Mouse (Mus musculus) kidney, embryonic 14.5 days (tissue): Measurements from ENCODE around the gene Rpl34. TPM values are rescaled to one million over a fixed set of nuclear protein-coding genes. Genes with fewer than 3 reads are reported as not detected.

Experiments used
- ATAC-seq: fragments of 200-750 bp; cut with Nextera tagmentation; 2 replicates; pipeline ENCODE4 v1.8.0; 2017; ENCODE audit warnings: moderate number of reproducible peaks, mild to moderate bottlenecking, moderate TSS enrichment, moderate library complexity; ENCODE audit not compliant: low FRiP score, low TSS enrichment
- H3K27ac ChIP-seq: fragments of 300-500 bp; sonication (generic); 2 replicates; pipeline ENCODE4 v1.5.1; 2014; ENCODE audit warnings: low read depth, mild to moderate bottlenecking, low read length, moderate library complexity, mixed read lengths
- H3K27me3 ChIP-seq: fragments of 300-500 bp; sonication (generic); 2 replicates; pipeline ENCODE4 v1.6.1; 2014; ENCODE audit warnings: mild to moderate bottlenecking, low read length; ENCODE audit not compliant: control insufficient read depth, insufficient read depth
- H3K36me3 ChIP-seq: fragments of 300-500 bp; sonication (generic); 2 replicates; pipeline ENCODE4 v1.6.1; 2014; ENCODE audit warnings: low read length, mixed read lengths; ENCODE audit not compliant: control insufficient read depth, insufficient read depth
- H3K4me1 ChIP-seq: fragments of 300-500 bp; sonication (generic); 2 replicates; pipeline ENCODE4 v1.6.1; 2014; ENCODE audit warnings: low read length, mixed read lengths; ENCODE audit not compliant: control insufficient read depth, insufficient read depth
- H3K4me2 ChIP-seq: fragments of 300-500 bp; sonication (generic); replicated peaks from 2 replicates; pipeline ENCODE4 v1.6.1; 2014; ENCODE audit warnings: low read depth, mild to moderate bottlenecking, low read length
- H3K4me3 ChIP-seq: fragments of 300-500 bp; sonication (generic); 2 replicates; pipeline ENCODE4 v1.5.1; 2014; ENCODE audit warnings: mild to moderate bottlenecking, low read length
- H3K9ac ChIP-seq: fragments of 300-500 bp; sonication (generic); 2 replicates; pipeline ENCODE4 v1.6.1; 2014; ENCODE audit warnings: low read depth, mild to moderate bottlenecking, low read length, moderate library complexity
- H3K9me3 ChIP-seq: fragments of 300-500 bp; sonication (generic); 2 replicates; pipeline ENCODE4 v1.6.1; 2016; ENCODE audit warnings: low read length; ENCODE audit not compliant: control insufficient read depth
- whole genome bisulfite sequencing: fragments of 180-500 bp; shearing (Covaris S2); extraction: QIAGEN DNeasy Blood & Tissue Kit; methylation state at CpG from one replicate; pipeline ENCODE4 v1.1.7; 2014; 5-methylcytosine and 5-hydroxymethylcytosine counted together
- polyA plus RNA-seq: library from polyadenylated mRNA; unstranded; fragments of >200 nt; fragmentation: Nextera tagmentation; extraction: Ambion mirVana; gene quantifications from 2 replicates; pipeline ENCODE4 v1.2.1, GENCODE M21; 2014

Gene Rpl34
- polyA plus RNA-seq, 1 experiment from 2014 or later = 1,007 TPM

DNA sequence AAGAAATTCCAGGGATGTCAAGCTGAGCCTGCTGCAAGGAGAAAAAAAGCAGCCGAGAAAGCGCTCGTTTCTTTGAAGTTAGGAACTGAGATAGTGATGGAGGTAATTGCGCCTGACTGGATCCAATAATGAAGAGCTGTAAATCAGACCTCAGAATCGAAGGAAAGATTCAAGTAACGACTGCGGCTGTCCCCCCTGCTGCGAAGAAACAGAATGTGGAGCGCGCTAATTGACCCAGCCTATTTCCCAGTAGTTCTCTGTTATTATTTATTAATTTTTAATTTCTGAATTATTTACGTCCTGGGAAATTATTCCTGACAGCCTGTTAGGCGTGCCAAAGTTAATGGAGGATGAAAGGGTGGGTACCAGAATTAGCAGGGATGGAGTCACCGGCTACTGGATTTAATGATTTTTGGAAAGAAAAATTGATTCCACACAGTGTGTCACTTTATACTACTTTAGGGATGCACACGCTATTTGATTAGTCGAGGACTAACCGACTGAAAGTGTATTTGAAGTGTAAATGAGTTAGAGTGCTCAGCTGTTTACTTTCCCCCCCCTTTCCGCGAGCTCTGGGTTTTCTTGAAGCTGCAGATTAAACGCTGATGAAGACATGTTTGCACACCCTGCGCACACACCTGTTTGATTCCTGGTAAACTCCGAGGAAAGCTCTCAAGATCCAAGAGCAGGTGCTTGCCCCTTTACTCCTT, 7.6 kb upstream of the Rpl34 start:
- Histone ChIP-seq H3K9ac (no peak overlapping the region), H3K9me3 (no peaks in the 10 kb centered on the region), H3K4me3 (no peak overlapping the region), H3K4me2 (peak overlapping the region; percentile 19), H3K4me1 (no peaks in the 10 kb centered on the region), H3K27ac (no peak overlapping the region), H3K36me3 (no peaks in the 10 kb centered on the region), H3K27me3 (no peaks in the 10 kb centered on the region)
- ATAC-seq = peak; percentile 79
- WGBS = 16% methylated on average over 21 of the region's 21 CpGs

GRCm38 (mm10) chr3:130736758-130737157, 6.6 kb upstream of the Rpl34 start:
- no peak overlapping the region for H3K27ac ChIP-seq
- no peak overlapping the region for H3K9ac ChIP-seq
- H3K27me3 ChIP-seq = no peaks in the 10 kb centered on the region
- no peaks in the 10 kb centered on the region for H3K36me3 ChIP-seq
- 44% methylated on average over 4 of the region's 4 CpGs for WGBS
- H3K4me3 ChIP-seq = no peak overlapping the region
- ATAC-seq = no peak
- H3K4me1 ChIP-seq = no peaks in the 10 kb centered on the region
- no peaks in the 10 kb centered on the region for H3K9me3 ChIP-seq
- no peak overlapping the region for H3K4me2 ChIP-seq

- H3K36me3 ChIP-seq = peaks cover 39% of the 10 kb centered on the region
- peak; percentile 41 for ATAC-seq
- H3K9me3 ChIP-seq = no peaks in the 10 kb centered on the region
- H3K9ac ChIP-seq = peak overlapping the region; percentile 88
- no peaks in the 10 kb centered on the region for H3K27me3 ChIP-seq
- peak overlapping the region; percentile 67 for H3K4me3 ChIP-seq
- WGBS = under 1% methylated on average over 58 of the region's 58 CpGs
- H3K4me1 ChIP-seq = peaks cover 12% of the 10 kb centered on the region
- peak overlapping the region; percentile 73 for H3K4me2 ChIP-seq
- H3K27ac ChIP-seq = peak overlapping the region; percentile 27
These were observed 568 bp downstream of the Rpl34 start for GRCm38 (mm10) chr3:130729472-130730188.

DNA sequence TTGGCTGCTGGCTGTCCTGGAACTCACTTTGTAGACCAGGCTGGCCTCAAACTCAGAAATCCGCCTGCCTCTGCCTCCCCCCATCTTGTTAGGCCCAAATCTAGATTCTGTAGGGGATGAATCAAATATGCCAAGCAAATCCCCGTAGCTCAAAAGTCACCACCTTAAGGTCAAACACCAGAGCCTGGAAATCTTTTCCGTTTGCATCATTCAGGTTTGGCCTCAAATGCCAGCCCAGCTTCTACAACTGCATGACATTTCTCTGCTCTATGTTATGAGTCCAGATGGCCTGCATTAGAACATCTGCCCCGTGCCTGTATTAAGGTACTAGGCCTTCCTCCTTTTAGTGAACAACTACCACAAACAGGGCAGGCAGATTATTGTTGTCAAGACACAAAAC, 2.5 kb downstream of the Rpl34 start:
- Histone ChIP-seq H3K36me3 (peaks cover 43% of the 10 kb centered on the region), H3K27me3 (no peaks in the 10 kb centered on the region), H3K9ac (no peak overlapping the region), H3K4me1 (peaks cover 12% of the 10 kb centered on the region), H3K4me3 (no peak overlapping the region), H3K27ac (no peak overlapping the region), H3K4me2 (no peak overlapping the region), H3K9me3 (no peaks in the 10 kb centered on the region)
- no peak for ATAC-seq
- WGBS = 84% methylated on average over 4 of the region's 4 CpGs

DNA sequence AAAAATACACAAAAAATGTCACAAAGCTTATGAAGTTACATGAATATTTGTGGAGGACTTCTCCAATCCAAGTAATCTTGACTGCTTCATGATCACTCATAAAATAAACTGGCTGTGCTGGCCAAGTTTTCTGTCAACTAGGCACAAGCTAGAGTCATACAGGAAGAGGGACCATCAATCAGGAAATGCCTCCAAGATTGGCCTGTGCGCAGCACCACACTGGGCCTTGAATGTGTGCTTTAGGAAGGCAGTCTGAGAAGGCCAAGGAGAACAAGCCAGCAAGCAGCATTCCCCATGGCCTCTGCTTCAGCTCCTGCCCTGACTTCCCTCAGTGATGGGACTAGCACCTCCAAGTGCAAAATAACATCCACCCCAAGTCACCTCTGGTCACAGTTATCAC, 3.2 kb downstream of the Rpl34 start:
- Histone ChIP-seq H3K36me3 (peaks cover 43% of the 10 kb centered on the region), H3K27ac (no peak overlapping the region)
- WGBS = 70% methylated on average over 1 of the region's 1 CpGs

DNA sequence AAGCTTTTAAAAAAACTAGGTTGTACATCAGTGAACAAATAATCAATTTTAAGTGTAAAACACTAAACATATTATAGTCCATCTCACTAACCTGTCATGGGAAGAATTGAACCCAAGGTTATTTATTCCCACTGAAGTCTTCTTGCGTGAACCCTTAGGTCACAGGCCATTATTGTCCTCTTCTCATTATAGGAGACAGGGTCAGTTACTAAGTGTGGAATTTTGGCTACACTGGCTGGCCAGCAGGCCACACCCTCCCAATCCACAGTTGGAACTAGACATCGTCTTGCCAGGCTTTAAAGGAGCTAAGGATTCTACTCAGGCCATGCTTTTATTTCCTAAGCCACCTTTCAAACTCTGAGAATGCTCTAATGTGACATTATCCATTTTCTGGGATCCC, 4.5 kb downstream of the Rpl34 start:
- ATAC-seq = no peak
- WGBS = 72% methylated on average over 2 of the region's 2 CpGs

More for the DNA sequence above, 3.2 kb downstream of the Rpl34 start:
- no peaks in the 10 kb centered on the region for H3K27me3 ChIP-seq
- ATAC-seq = no peak
- no peak overlapping the region for H3K9ac ChIP-seq
- peaks cover 12% of the 10 kb centered on the region for H3K4me1 ChIP-seq
- H3K9me3 ChIP-seq = no peaks in the 10 kb centered on the region
- no peak overlapping the region for H3K4me2 ChIP-seq
- no peak overlapping the region for H3K4me3 ChIP-seq

GRCm38 (mm10) chr3:130722733-130723478, 7.3 kb downstream of the Rpl34 start:
- no peaks in the 10 kb centered on the region for H3K9me3 ChIP-seq
- peaks cover 32% of the 10 kb centered on the region for H3K36me3 ChIP-seq
- H3K27ac ChIP-seq = no peak overlapping the region
- H3K4me3 ChIP-seq = no peak overlapping the region
- 82% methylated on average over 11 of the region's 11 CpGs for WGBS
- H3K4me1 ChIP-seq = peaks cover 2% of the 10 kb centered on the region
- H3K4me2 ChIP-seq = no peak overlapping the region
- H3K9ac ChIP-seq = no peak overlapping the region
- no peaks in the 10 kb centered on the region for H3K27me3 ChIP-seq
- ATAC-seq = no peak

More for the DNA sequence above, 4.5 kb downstream of the Rpl34 start:
- Histone ChIP-seq H3K4me1 (peaks cover 12% of the 10 kb centered on the region), H3K4me3 (no peak overlapping the region), H3K27me3 (no peaks in the 10 kb centered on the region), H3K27ac (no peak overlapping the region), H3K9ac (no peak overlapping the region), H3K36me3 (peaks cover 43% of the 10 kb centered on the region), H3K4me2 (no peak overlapping the region), H3K9me3 (no peaks in the 10 kb centered on the region)

- Histone ChIP-seq H3K9me3 (no peaks in the 10 kb centered on the region), H3K27me3 (no peaks in the 10 kb centered on the region), H3K36me3 (peaks cover 5% of the 10 kb centered on the region; the same call in 1 of the 2 replicates), H3K4me1 (no peaks in the 10 kb centered on the region), H3K4me2 (no peak overlapping the region), H3K27ac (no peak overlapping the region), H3K9ac (no peak overlapping the region), H3K4me3 (no peak overlapping the region)
- no peak for ATAC-seq
- WGBS = 81% methylated on average over 4 of the region's 4 CpGs
These were observed 10.0 kb downstream of the Rpl34 start for GRCm38 (mm10) chr3:130720225-130720624.
